Mouse (Mus musculus) kidney, embryonic 16.5 days (tissue): ENCODE data around the gene Samd3. TPM values are rescaled to one million over a fixed set of nuclear protein-coding genes. Genes with fewer than 3 reads are reported as not detected.
A peak's percentile ranks its signal among the peaks of the same experiment; 100 is the strongest.

Experiments used
- ATAC-seq: fragments of 200-750 bp; cut with Nextera tagmentation; 2 replicates; pipeline ENCODE4 v1.8.0; 2017; ENCODE audit warnings: moderate TSS enrichment; ENCODE audit not compliant: low FRiP score, low TSS enrichment
- H3K27ac ChIP-seq: fragments of 300-500 bp; sonication (generic); 2 replicates; pipeline ENCODE4 v1.5.1; 2014; ENCODE audit warnings: low read length
- H3K27me3 ChIP-seq: fragments of 300-500 bp; sonication (generic); 2 replicates; pipeline ENCODE4 v1.6.1; 2014; ENCODE audit warnings: low read length, control low read depth, mixed read lengths; ENCODE audit not compliant: insufficient read depth
- H3K36me3 ChIP-seq: fragments of 300-500 bp; sonication (generic); 2 replicates; pipeline ENCODE4 v1.6.1; 2014; ENCODE audit warnings: low read length, control low read depth, mixed read lengths; ENCODE audit not compliant: insufficient read depth
- H3K4me1 ChIP-seq: fragments of 300-500 bp; sonication (generic); 2 replicates; pipeline ENCODE4 v1.6.1; 2014; ENCODE audit warnings: low read length, control low read depth, mixed read lengths; ENCODE audit not compliant: insufficient read depth
- H3K4me2 ChIP-seq: fragments of 300-500 bp; sonication (generic); replicated peaks from 2 replicates; pipeline ENCODE4 v1.6.1; 2014; ENCODE audit warnings: low read depth, low read length
- H3K4me3 ChIP-seq: fragments of 300-500 bp; sonication (generic); 2 replicates; pipeline ENCODE4 v1.5.1; 2014; ENCODE audit warnings: mild to moderate bottlenecking, low read length
- H3K9ac ChIP-seq: fragments of 300-500 bp; sonication (generic); replicated peaks from 2 replicates; pipeline ENCODE4 v1.6.1; 2014; ENCODE audit warnings: low read length
- H3K9me3 ChIP-seq: fragments of 300-500 bp; sonication (generic); 2 replicates; pipeline ENCODE4 v1.6.1; 2016; ENCODE audit warnings: low read length, control low read depth
- WGBS: fragments of 180-500 bp; shearing (Covaris S2); extraction: QIAGEN DNeasy Blood & Tissue Kit; methylation state at CpG from one replicate; pipeline ENCODE4 v1.1.7; 2014; 5-methylcytosine and 5-hydroxymethylcytosine counted together
- polyA plus RNA-seq: library from polyadenylated mRNA; unstranded; fragments of >200 nt; fragmentation: Nextera tagmentation; extraction: Ambion mirVana; gene quantifications from 2 replicates; pipeline ENCODE4 v1.2.1, GENCODE M21; 2015

Samd3 gene
- polyA plus RNA-seq, 1 experiment from 2014 or later = not detected

- no peak for ATAC-seq
- no peak overlapping the region for H3K27ac ChIP-seq
- H3K9ac ChIP-seq = no peak overlapping the region
- H3K27me3 ChIP-seq = no peaks in the 10 kb centered on the region
- no peak overlapping the region for H3K4me2 ChIP-seq
- 65% methylated on average over 4 of the region's 4 CpGs for WGBS
- H3K4me1 ChIP-seq = no peaks in the 10 kb centered on the region
- no peaks in the 10 kb centered on the region for H3K36me3 ChIP-seq
- H3K4me3 ChIP-seq = no peak overlapping the region
- no peaks in the 10 kb centered on the region for H3K9me3 ChIP-seq
These were observed 9.1 kb downstream of the Samd3 start for GRCm38 (mm10) chr10:26238559-26238958.

DNA sequence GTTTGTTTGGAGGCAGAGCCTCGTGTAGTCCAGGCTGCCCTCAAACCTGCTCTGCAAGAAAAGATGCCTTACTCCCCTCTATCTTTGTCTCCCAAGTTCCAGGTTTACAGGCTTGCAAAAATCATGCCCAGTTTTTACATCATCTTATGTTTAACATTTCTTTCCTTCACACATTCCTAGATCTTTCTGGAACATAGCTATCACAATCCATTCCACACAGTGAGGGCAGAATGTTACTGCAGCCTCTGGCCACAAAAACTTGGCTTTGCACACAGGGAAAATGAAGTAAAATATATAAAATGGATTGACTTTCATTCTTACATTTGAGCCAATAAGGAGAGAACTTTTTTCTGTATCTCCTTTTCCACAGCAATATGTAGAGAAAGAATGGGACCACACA, 9.6 kb downstream of the Samd3 start:
- Histone ChIP-seq H3K27me3 (no peaks in the 10 kb centered on the region), H3K9me3 (no peaks in the 10 kb centered on the region), H3K4me3 (no peak overlapping the region), H3K4me1 (no peaks in the 10 kb centered on the region), H3K4me2 (no peak overlapping the region), H3K27ac (no peak overlapping the region), H3K9ac (no peak overlapping the region), H3K36me3 (no peaks in the 10 kb centered on the region)
- 79% methylated on average over 1 of the region's 1 CpGs for WGBS
- no peak for ATAC-seq

- Histone ChIP-seq H3K9ac (no peak overlapping the region), H3K27me3 (no peaks in the 10 kb centered on the region), H3K27ac (no peak overlapping the region), H3K4me3 (no peak overlapping the region), H3K4me1 (no peaks in the 10 kb centered on the region), H3K4me2 (no peak overlapping the region), H3K36me3 (no peaks in the 10 kb centered on the region), H3K9me3 (no peaks in the 10 kb centered on the region)
- WGBS = 90% methylated on average over 3 of the region's 3 CpGs
- ATAC-seq = no peak
These were observed 13.7 kb downstream of the Samd3 start for GRCm38 (mm10) chr10:26243203-26243602.

DNA sequence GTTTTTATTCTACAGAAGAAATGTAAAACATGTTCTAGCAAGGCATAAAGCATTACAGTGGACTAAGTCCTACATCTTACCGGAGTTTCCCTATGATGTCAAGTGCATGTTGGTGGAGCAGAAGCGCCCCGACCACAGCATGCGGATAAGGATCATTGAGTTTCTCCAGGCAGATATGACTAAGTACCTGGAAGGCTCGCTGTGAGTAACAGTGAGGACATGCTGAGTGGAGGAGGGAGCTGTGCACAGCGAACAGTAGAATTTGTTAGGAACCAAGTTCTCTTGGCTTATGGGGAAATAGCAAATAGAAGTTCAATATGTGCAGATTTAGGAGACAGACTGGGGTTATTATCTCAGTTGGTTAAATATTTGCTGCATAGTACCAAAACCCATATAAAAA, 15.0 kb downstream of the Samd3 start:
- no peak for ATAC-seq
- Histone ChIP-seq H3K36me3 (no peaks in the 10 kb centered on the region), H3K9me3 (no peaks in the 10 kb centered on the region), H3K9ac (no peak overlapping the region), H3K27me3 (no peaks in the 10 kb centered on the region), H3K27ac (no peak overlapping the region), H3K4me2 (no peak overlapping the region), H3K4me3 (no peak overlapping the region), H3K4me1 (no peaks in the 10 kb centered on the region)
- WGBS = 78% methylated on average over 6 of the region's 6 CpGs

GRCm38 (mm10) chr10:26249426-26250165, 20.1 kb downstream of the Samd3 start:
- 78% methylated on average over 7 of the region's 7 CpGs for WGBS
- no peak for ATAC-seq

DNA sequence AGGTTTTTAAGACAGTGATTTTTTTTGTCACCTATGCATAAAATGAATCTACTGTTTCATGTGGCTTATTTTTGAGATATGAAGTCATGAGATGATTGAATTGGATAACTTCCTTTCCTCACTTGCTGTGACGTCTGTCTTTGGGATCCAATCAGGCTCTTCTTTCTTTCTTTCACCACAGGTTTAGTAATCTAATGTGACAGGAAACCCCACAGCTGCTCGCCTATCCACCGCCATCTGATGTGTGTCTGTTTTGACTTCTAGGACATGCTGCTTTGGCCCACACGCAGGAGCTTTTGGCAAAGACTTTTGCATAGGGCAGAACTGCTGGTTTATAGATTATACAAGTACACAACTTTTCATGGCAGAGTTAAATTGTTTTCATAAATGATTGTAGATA, 30.4 kb downstream of the Samd3 start:
- Histone ChIP-seq H3K4me3 (no peak overlapping the region), H3K9ac (no peak overlapping the region), H3K4me1 (no peaks in the 10 kb centered on the region), H3K27ac (no peak overlapping the region), H3K9me3 (no peaks in the 10 kb centered on the region), H3K27me3 (no peaks in the 10 kb centered on the region), H3K36me3 (no peaks in the 10 kb centered on the region), H3K4me2 (no peak overlapping the region)
- 70% methylated on average over 4 of the region's 4 CpGs for WGBS
- no peak for ATAC-seq

More at GRCm38 (mm10) chr10:26249426-26250165, 20.1 kb downstream of the Samd3 start:
- Histone ChIP-seq H3K27me3 (no peaks in the 10 kb centered on the region), H3K4me3 (no peak overlapping the region), H3K9ac (no peak overlapping the region), H3K36me3 (no peaks in the 10 kb centered on the region), H3K27ac (no peak overlapping the region), H3K4me1 (no peaks in the 10 kb centered on the region), H3K4me2 (no peak overlapping the region), H3K9me3 (no peaks in the 10 kb centered on the region)

DNA sequence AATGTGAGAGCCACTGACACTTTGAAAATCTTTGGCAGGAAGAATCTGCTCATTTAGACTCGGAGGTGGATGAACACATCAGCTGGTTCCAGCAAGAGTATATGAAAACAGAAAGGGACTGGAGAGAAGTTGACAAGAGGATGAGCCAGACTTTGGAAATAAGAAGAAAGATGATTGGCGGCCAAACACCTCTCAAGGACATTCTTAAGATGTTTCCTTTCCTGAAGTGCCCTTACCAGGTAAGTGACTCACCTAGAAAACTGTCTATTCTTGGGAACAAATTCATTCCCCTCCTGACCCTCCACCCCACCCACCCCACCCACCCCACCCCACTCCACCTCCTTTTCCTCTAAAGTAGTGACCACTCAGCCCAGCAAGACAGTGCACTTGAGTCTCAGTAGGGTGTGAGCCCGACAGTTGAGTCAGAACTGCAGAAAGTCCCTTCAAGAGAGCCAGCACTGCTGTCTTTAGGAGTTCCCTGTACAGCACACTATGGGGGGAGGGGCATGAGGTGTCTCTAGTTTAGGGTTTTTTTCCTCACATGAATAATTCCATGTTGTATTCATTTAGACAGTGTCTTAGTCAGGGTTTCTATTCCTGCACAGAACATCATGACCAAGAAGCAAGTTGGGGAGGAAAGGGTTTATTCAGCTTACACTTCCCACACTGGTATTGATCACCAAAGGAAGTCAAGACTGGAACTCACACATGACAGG, 34.4 kb downstream of the Samd3 start:
- Histone ChIP-seq H3K27ac (no peak overlapping the region), H3K4me2 (no peak overlapping the region), H3K9me3 (no peaks in the 10 kb centered on the region), H3K4me1 (no peaks in the 10 kb centered on the region), H3K9ac (no peak overlapping the region), H3K36me3 (no peaks in the 10 kb centered on the region), H3K27me3 (no peaks in the 10 kb centered on the region), H3K4me3 (no peak overlapping the region)
- ATAC-seq = no peak
- 85% methylated on average over 3 of the region's 3 CpGs for WGBS

- no peak overlapping the region for H3K27ac ChIP-seq
- no peaks in the 10 kb centered on the region for H3K4me1 ChIP-seq
- no peak for ATAC-seq
- H3K36me3 ChIP-seq = peaks cover 44% of the 10 kb centered on the region
- H3K9me3 ChIP-seq = no peaks in the 10 kb centered on the region
- no peak overlapping the region for H3K4me3 ChIP-seq
- H3K4me2 ChIP-seq = no peak overlapping the region
- no peaks in the 10 kb centered on the region for H3K27me3 ChIP-seq
- H3K9ac ChIP-seq = no peak overlapping the region
- WGBS = 92% methylated on average over 6 of the region's 6 CpGs
These were observed 45.9 kb downstream of the Samd3 start for GRCm38 (mm10) chr10:26275414-26275813.

DNA sequence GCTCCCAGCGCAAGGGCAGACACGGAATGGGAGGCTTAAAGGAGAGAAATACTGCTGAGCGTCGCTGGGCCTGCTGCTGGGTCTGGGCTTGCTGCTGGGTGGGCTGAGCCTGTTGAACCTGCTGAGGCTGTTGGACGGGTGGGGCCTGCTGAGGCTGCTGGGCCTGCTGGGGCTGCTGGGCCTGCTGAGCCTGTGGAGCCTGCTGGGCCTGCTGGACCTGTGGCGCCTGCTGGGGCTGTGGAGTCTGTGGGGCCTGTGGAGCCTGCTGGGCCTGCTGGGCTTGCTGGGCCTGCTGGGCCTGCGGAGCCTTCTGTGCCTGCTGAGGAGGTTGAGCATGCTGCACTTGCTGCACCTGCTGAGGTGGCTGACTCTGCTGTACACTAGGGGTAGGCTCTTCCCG, 50.5 kb downstream of the Samd3 start:
- H3K9me3 ChIP-seq = no peaks in the 10 kb centered on the region
- H3K27ac ChIP-seq = no peak overlapping the region
- H3K4me1 ChIP-seq = no peaks in the 10 kb centered on the region
- no peak overlapping the region for H3K4me3 ChIP-seq
- no peak overlapping the region for H3K4me2 ChIP-seq
- no peaks in the 10 kb centered on the region for H3K27me3 ChIP-seq
- H3K9ac ChIP-seq = no peak overlapping the region
- peak; percentile 81; the same call in 1 of the 2 replicates for ATAC-seq
- 71% methylated on average over 8 of the region's 8 CpGs for WGBS
- H3K36me3 ChIP-seq = peaks cover 37% of the 10 kb centered on the region

GRCm38 (mm10) chr10:26287136-26287535, 57.6 kb downstream of the Samd3 start:
- Histone ChIP-seq H3K4me3 (no peak overlapping the region), H3K4me2 (no peak overlapping the region), H3K9ac (no peak overlapping the region), H3K27ac (no peak overlapping the region), H3K36me3 (peaks cover 30% of the 10 kb centered on the region), H3K9me3 (no peaks in the 10 kb centered on the region), H3K27me3 (no peaks in the 10 kb centered on the region), H3K4me1 (no peaks in the 10 kb centered on the region)
- ATAC-seq = no peak
- WGBS = 78% methylated on average over 7 of the region's 7 CpGs
